Mouse (Mus musculus): ENCODE measurements around the gene Ghrh. TPM values are rescaled to one million over a fixed set of nuclear protein-coding genes. Genes with fewer than 3 reads are reported as not detected.

The Ghrh gene
- polyA plus RNA-seq, 1 experiment from 2014 or later: not detected

DNA sequence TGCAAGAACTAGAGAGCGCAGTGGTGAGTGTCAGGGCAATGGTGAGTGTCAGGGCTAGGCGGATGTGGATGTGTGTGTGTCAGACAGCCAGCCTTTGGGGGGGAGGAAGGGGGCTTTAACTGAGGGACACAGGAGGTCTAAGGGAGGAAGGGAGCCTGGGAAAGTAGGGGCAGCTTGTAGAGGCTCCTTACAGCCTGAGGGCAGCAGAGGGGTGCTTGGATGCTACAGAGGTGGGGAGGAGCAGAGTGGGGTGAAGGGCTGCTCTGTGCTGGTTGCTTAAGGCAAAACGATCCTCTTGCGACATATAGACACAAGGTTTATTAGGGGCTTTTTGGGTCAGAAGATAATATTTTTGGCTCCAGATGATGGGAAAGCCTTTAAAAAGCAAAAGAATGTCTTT lies 37.5 kb upstream of the Ghrh start:
- Histone ChIP-seq H3K4me2 (ENCODE audit: low read depth) (no peak overlapping the region), H3K9me3 (ENCODE audit: control insufficient read depth, low read length) (no peaks in the 10 kb centered on the region), H3K4me1 (ENCODE audit: control insufficient read depth, insufficient read depth, low read length) (peaks cover 7% of the 10 kb centered on the region; the same call in 1 of the 2 replicates), H3K4me3 (ENCODE audit: low read depth, low read length) (no peak overlapping the region), H3K9ac (ENCODE audit: low read length) (no peak overlapping the region), H3K27me3 (ENCODE audit: control insufficient read depth, insufficient read depth, low read length) (no peaks in the 10 kb centered on the region), H3K36me3 (ENCODE audit: control insufficient read depth, insufficient read depth, low read length) (no peaks in the 10 kb centered on the region; the same call in none of the 2 replicates), H3K27ac (ENCODE audit: low read depth, low read length) (no peak overlapping the region)
- 86% methylated on average over 4 of the region's 4 CpGs for WGBS
- ATAC-seq (ENCODE audit: insufficient read depth, low FRiP score, low TSS enrichment): no peak
- no peak for DNase-seq (ENCODE audit: low spot score)

- H3K36me3 ChIP-seq (ENCODE audit: control insufficient read depth, insufficient read depth, low read length): peaks cover 2% of the 10 kb centered on the region; the same call in 1 of the 2 replicates
- H3K9ac ChIP-seq (ENCODE audit: low read length): no peak overlapping the region
- DNase-seq (ENCODE audit: low spot score) (no peak), ATAC-seq (ENCODE audit: insufficient read depth, low FRiP score, low TSS enrichment) (no peak)
- 27% methylated on average over 3 of the region's 3 CpGs for WGBS
- H3K4me2 ChIP-seq (ENCODE audit: low read depth): no peak overlapping the region
- H3K9me3 ChIP-seq (ENCODE audit: control insufficient read depth, low read length): no peaks in the 10 kb centered on the region
- no peaks in the 10 kb centered on the region for H3K27me3 ChIP-seq (ENCODE audit: control insufficient read depth, insufficient read depth, low read length)
- no peak overlapping the region for H3K4me3 ChIP-seq (ENCODE audit: low read depth, low read length)
- no peak overlapping the region for H3K27ac ChIP-seq (ENCODE audit: low read depth, low read length)
- H3K4me1 ChIP-seq (ENCODE audit: control insufficient read depth, insufficient read depth, low read length): 0 out of 2 replicates have a peak, but pooled peaks cover 4% of the 10 kb centered on the region
Measured at GRCm38 (mm10) chr2:157376995-157377394, 29.7 kb upstream of the Ghrh start.

GRCm38 (mm10) chr2:157375794-157376757 lies 28.8 kb upstream of the Ghrh start:
- DNase-seq (ENCODE audit: low spot score): no peak
- no peaks in the 10 kb centered on the region for H3K9me3 ChIP-seq (ENCODE audit: control insufficient read depth, low read length)
- 12% methylated on average over 14 of the region's 14 CpGs for WGBS
- 0 out of 2 replicates have a peak overlapping the region, but pooled peaks have one; percentile 7 for H3K4me2 ChIP-seq (ENCODE audit: low read depth)
- 0 out of 2 replicates have a peak, but pooled peaks cover 4% of the 10 kb centered on the region for H3K4me1 ChIP-seq (ENCODE audit: control insufficient read depth, insufficient read depth, low read length)
- peaks cover 2% of the 10 kb centered on the region; the same call in 1 of the 2 replicates for H3K36me3 ChIP-seq (ENCODE audit: control insufficient read depth, insufficient read depth, low read length)
- H3K27ac ChIP-seq (ENCODE audit: low read depth, low read length): no peak overlapping the region
- H3K4me3 ChIP-seq (ENCODE audit: low read depth, low read length): no peak overlapping the region
- no peak; the same call in 1 of the 2 replicates for ATAC-seq (ENCODE audit: insufficient read depth, low FRiP score, low TSS enrichment)
- H3K27me3 ChIP-seq (ENCODE audit: control insufficient read depth, insufficient read depth, low read length): no peaks in the 10 kb centered on the region
- no peak overlapping the region for H3K9ac ChIP-seq (ENCODE audit: low read length)

- WGBS: 52% methylated on average over 8 of the region's 8 CpGs
Measured at GRCm38 (mm10) chr2:157375051-157375450, 27.7 kb upstream of the Ghrh start.

DNA sequence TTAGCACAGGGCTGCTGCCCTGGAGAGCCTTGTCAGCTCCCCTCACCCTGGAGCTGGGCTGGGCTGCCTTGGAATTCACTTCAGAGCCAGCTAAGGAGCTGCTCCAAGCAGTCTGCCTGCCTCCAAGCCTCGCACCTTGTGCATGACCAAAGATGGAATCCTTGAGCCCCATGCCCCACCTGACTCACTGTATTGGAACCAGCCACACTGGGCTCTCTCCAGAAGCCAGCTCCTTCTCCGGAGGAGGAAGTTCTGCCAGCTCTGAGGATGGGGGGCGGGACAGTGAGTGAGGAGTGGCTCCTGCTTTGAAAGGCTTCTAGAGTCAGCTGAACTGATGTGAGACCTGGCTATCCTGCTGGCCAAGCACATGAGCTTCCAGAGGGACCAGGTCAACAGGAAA lies 26.4 kb upstream of the Ghrh start:
- no peak overlapping the region for H3K4me2 ChIP-seq (ENCODE audit: low read depth)
- H3K27me3 ChIP-seq (ENCODE audit: control insufficient read depth, insufficient read depth, low read length): no peaks in the 10 kb centered on the region
- H3K27ac ChIP-seq (ENCODE audit: low read depth, low read length): no peak overlapping the region
- no peak overlapping the region for H3K9ac ChIP-seq (ENCODE audit: low read length)
- ATAC-seq (ENCODE audit: insufficient read depth, low FRiP score, low TSS enrichment): no peak
- no peaks in the 10 kb centered on the region for H3K9me3 ChIP-seq (ENCODE audit: control insufficient read depth, low read length)
- peaks cover 2% of the 10 kb centered on the region; the same call in 1 of the 2 replicates for H3K36me3 ChIP-seq (ENCODE audit: control insufficient read depth, insufficient read depth, low read length)
- no peak for DNase-seq (ENCODE audit: low spot score)
- no peak overlapping the region for H3K4me3 ChIP-seq (ENCODE audit: low read depth, low read length)
- H3K4me1 ChIP-seq (ENCODE audit: control insufficient read depth, insufficient read depth, low read length): peaks cover 4% of the 10 kb centered on the region; the same call in 1 of the 2 replicates
- 81% methylated on average over 3 of the region's 3 CpGs for WGBS

More at GRCm38 (mm10) chr2:157375051-157375450, 27.7 kb upstream of the Ghrh start:
- no peak overlapping the region for H3K4me3 ChIP-seq (ENCODE audit: low read depth, low read length)
- H3K36me3 ChIP-seq (ENCODE audit: control insufficient read depth, insufficient read depth, low read length): peaks cover 2% of the 10 kb centered on the region; the same call in 1 of the 2 replicates
- no peaks in the 10 kb centered on the region for H3K9me3 ChIP-seq (ENCODE audit: control insufficient read depth, low read length)
- no peak for DNase-seq (ENCODE audit: low spot score)
- H3K4me1 ChIP-seq (ENCODE audit: control insufficient read depth, insufficient read depth, low read length): 0 out of 2 replicates have a peak, but pooled peaks cover 4% of the 10 kb centered on the region
- H3K9ac ChIP-seq (ENCODE audit: low read length): no peak overlapping the region
- H3K4me2 ChIP-seq (ENCODE audit: low read depth): no peak overlapping the region
- H3K27ac ChIP-seq (ENCODE audit: low read depth, low read length): no peak overlapping the region
- no peaks in the 10 kb centered on the region for H3K27me3 ChIP-seq (ENCODE audit: control insufficient read depth, insufficient read depth, low read length)
- ATAC-seq (ENCODE audit: insufficient read depth, low FRiP score, low TSS enrichment): no peak

DNA sequence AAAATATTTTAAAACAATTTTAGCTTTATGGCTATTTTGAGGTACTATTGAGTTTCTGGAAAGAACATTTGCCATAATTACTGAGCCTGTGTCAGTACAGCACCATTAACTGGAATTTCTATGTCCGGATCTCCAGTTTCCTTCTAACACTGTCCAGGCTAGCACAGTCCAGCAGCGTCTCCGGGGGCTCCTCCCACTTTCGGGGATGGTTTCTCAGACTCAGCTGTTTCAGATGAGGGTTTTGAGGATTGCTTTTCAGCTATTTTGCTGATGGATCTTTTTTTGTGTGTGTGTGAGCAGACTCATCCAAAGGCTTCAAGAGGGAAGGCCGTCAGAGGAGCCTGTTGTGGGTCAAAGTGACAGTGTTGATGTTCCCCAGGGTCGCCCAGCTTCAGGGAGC lies 24.4 kb upstream of the Ghrh start:
- DNase-seq (ENCODE audit: low spot score) (no peak), ATAC-seq (ENCODE audit: insufficient read depth, low FRiP score, low TSS enrichment) (no peak)
- Histone ChIP-seq H3K27me3 (ENCODE audit: control insufficient read depth, insufficient read depth, low read length) (no peaks in the 10 kb centered on the region), H3K27ac (ENCODE audit: low read depth, low read length) (no peak overlapping the region), H3K36me3 (ENCODE audit: control insufficient read depth, insufficient read depth, low read length) (peaks cover 2% of the 10 kb centered on the region; the same call in 1 of the 2 replicates), H3K4me1 (ENCODE audit: control insufficient read depth, insufficient read depth, low read length) (peaks cover 12% of the 10 kb centered on the region; the same call in 1 of the 2 replicates), H3K4me2 (ENCODE audit: low read depth) (no peak overlapping the region), H3K9me3 (ENCODE audit: control insufficient read depth, low read length) (no peaks in the 10 kb centered on the region), H3K4me3 (ENCODE audit: low read depth, low read length) (no peak overlapping the region), H3K9ac (ENCODE audit: low read length) (no peak overlapping the region)
- WGBS: 90% methylated on average over 6 of the region's 6 CpGs

DNA sequence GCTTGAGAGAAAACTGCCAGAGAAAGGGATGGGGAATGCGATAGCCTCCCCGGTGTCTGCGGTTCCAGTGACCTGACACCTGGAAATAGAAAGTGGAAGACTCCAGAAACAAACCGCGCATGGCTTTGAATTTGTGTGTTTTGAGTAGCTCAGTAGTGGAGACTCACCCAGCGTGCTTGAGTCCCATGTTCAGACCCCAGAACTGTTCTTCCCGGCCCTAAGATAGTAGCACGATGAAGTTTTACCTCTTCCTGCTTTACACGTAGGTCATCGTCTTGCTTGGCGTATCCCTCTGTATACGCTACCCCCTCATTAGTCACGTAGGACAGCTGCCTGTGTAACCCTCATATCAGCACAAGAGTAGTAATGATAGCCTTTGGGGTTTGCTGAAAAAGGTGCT lies 20.7 kb upstream of the Ghrh start:
- Histone ChIP-seq H3K9ac (ENCODE audit: low read length) (peak overlapping the region; percentile 96), H3K4me3 (ENCODE audit: low read depth, low read length) (peak overlapping the region; percentile 93), H3K36me3 (ENCODE audit: control insufficient read depth, insufficient read depth, low read length) (no peaks in the 10 kb centered on the region), H3K4me2 (ENCODE audit: low read depth) (peak overlapping the region; percentile 94), H3K27me3 (ENCODE audit: control insufficient read depth, insufficient read depth, low read length) (no peaks in the 10 kb centered on the region), H3K4me1 (ENCODE audit: control insufficient read depth, insufficient read depth, low read length) (peaks cover 7% of the 10 kb centered on the region; the same call in 1 of the 2 replicates), H3K9me3 (ENCODE audit: control insufficient read depth, low read length) (no peaks in the 10 kb centered on the region), H3K27ac (ENCODE audit: low read depth, low read length) (peak overlapping the region; percentile 89)
- 11% methylated on average over 13 of the region's 13 CpGs for WGBS
- ATAC-seq (ENCODE audit: insufficient read depth, low FRiP score, low TSS enrichment) (peak; percentile 8; the same call in 1 of the 2 replicates), DNase-seq (ENCODE audit: low spot score) (no peak)

GRCm38 (mm10) chr2:157367184-157367893 lies 20.0 kb upstream of the Ghrh start, which contains the start of gene Manbal:
TSS of gene Manbal (plus strand) at chr2:157367594.
- Histone ChIP-seq H3K4me3 (ENCODE audit: low read depth, low read length) (peak within 1 kb of the TSS; percentile 93), H3K4me1 (ENCODE audit: control insufficient read depth, insufficient read depth, low read length) (peaks cover 7% of the 10 kb centered on the region; the same call in 1 of the 2 replicates), H3K9ac (ENCODE audit: low read length) (peak within 1 kb of the TSS; percentile 96), H3K27ac (ENCODE audit: low read depth, low read length) (peak within 1 kb of the TSS; percentile 89), H3K27me3 (ENCODE audit: control insufficient read depth, insufficient read depth, low read length) (no peaks in the 10 kb centered on the region), H3K4me2 (ENCODE audit: low read depth) (peak within 1 kb of the TSS; percentile 94), H3K36me3 (ENCODE audit: control insufficient read depth, insufficient read depth, low read length) (no peaks in the 10 kb centered on the region), H3K9me3 (ENCODE audit: control insufficient read depth, low read length) (no peaks in the 10 kb centered on the region)
- ATAC-seq (ENCODE audit: insufficient read depth, low FRiP score, low TSS enrichment) (peak; percentile 86), DNase-seq (ENCODE audit: low spot score) (peak; percentile 93)
- WGBS: 5% methylated on average over 42 of the region's 42 CpGs
